Mouse (Mus musculus): Measurements from ENCODE around the gene Ear1. TPM values are rescaled to one million over a fixed set of nuclear protein-coding genes. Genes with fewer than 3 reads are reported as not detected.

Gene Ear1
- total RNA-seq (2023): 10 to 100 TPM; 25.4 to 27.6 TPM

DNA sequence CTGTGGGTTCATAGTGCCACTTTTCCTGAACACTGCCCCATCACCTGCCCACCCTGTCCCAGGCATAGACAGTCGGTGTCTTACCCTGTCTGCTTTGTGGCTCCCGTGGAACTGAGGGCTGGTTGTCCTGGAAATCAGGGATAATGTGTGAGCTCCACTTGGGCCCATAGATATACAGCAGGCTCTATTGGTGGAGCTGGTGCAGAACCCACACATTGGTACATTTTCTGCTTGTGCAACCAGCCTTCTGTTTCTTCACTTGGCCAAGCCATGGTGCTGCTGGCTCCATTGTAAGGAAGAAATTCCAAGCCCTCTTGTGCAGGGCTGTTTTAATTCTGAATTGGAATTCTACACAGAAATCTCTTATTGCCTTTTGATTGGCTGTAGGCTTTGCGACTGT, at the start of gene Ear1:
Gene Ear1, minus strand, starts transcription at position 101 of the 400 bp plus-strand sequence.

DNA sequence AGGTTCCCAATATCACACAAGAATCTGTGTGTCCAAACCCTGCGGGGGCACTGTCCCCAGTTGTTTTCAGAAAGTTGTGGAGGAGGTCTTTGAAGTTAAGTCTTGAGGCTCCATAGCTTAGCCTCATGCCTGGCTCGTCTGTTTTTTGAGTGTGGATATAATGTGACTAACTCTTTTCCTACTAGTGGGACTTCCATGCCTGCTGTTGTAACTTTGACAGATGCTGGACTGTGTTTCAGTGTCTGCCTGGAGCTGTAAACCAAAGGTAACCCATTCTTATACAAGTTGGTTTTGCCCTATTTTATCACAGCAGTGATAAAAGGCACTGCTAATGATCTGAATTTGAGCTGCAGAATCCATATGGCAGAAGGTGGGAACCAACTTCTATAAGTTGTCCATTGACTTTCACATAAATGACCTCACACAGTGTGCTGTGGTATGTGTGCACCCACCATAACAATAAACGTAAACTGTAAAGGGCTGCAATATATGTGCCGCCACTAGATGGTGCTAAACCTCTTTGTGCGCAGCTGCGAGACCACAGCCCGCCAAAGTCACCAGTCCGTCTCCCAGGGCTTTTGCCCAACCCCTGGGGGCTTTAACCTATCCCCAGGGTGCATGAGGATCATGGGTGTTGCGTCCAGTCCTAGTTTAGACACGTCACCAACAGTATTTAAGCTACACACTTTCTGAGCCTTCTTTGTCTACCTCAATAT, 49.5 kb upstream of the Ear1 start, which contains the start of gene Gm8113:
Gene Gm8113, plus strand, starts transcription at position 703 of the 716 bp plus-strand sequence.

DNA sequence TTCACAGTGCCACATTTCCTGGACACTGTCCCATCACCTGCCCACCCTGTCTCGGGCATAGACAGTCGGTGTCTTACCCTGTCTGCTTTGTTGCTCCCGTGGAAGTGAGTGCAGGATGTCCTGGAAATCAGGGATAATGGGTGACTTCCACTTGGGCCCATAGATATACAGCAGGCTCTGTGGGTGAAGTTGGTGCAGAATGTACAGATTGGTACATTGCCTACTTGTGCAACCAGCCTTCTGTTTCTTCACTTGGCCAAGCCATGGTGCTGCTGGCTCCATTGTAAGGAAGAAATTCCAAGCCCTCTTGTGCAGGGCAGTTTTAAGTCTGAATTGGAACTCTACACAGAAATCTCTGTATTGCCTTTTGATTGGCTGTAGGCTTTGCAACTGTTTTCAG, 48.1 kb upstream of the Ear1 start, which contains the start of gene Ear10:
Gene Ear10, minus strand, starts transcription at position 101 of the 400 bp plus-strand sequence.

GRCm38 (mm10) chr14:43784645-43785044, 90.7 kb downstream of the Ear1 start, which contains the start of gene Gm8180:
TSS of gene Gm8180 (minus strand) at chr14:43784745.

Other genes with a start within 250 kb of the Ear1 start
- gene Gm8165, start 198.3 kb downstream of the Ear1 start, total RNA-seq (2023): not detected
- 1 to 10 TPM in 1 of 2 experiments, not detected in 1; 1.2 TPM for gene Gm7324, start 177.7 kb downstream of the Ear1 start, total RNA-seq (2023)
- gene Gm16506, start 148.0 kb downstream of the Ear1 start, total RNA-seq (2023): not detected
- gene Gm6526, start 127.7 kb downstream of the Ear1 start, total RNA-seq (2023): not detected
- gene Gm8180, start 90.8 kb downstream of the Ear1 start, total RNA-seq (2023): not detected
- not detected for gene Ear10, start 48.0 kb upstream of the Ear1 start, total RNA-seq (2023)
- gene Gm8113, start 49.9 kb upstream of the Ear1 start, total RNA-seq (2023): under 1 TPM; 0.39 to 0.76 TPM
- not detected for gene Ang5, start 81.6 kb upstream of the Ear1 start, total RNA-seq (2023)
- gene Ang6, start 126.8 kb upstream of the Ear1 start, total RNA-seq (2023): not detected
- 100 to 1,000 TPM; 405 to 452 TPM for gene Ear2, start 227.1 kb upstream of the Ear1 start, total RNA-seq (2023)
- gene Gm3327, start 248.3 kb upstream of the Ear1 start, total RNA-seq (2023): not detected